Mouse (Mus musculus): Measurements from ENCODE around the gene Usp19. TPM values are rescaled to one million over a fixed set of nuclear protein-coding genes. Genes with fewer than 3 reads are reported as not detected.

Gene Usp19
- polyA plus RNA-seq, 1 experiment from 2014 or later = 49.5 TPM

- Histone ChIP-seq H3K9me3 (replicated peaks; ENCODE audit: control insufficient read depth, low read length) (no peaks in the 10 kb centered on the region), H3K9ac (ENCODE audit: low read length) (peak within 1 kb of the TSS; percentile 87), H3K27me3 (ENCODE audit: control insufficient read depth, insufficient read depth, low read length) (no peaks in the 10 kb centered on the region), H3K27ac (ENCODE audit: low read length) (peak within 1 kb of the TSS; percentile 79), H3K4me3 (replicated peaks; ENCODE audit: low read length) (peak within 1 kb of the TSS; percentile 68), H3K4me2 (ENCODE audit: low read depth, low read length) (peak within 1 kb of the TSS; percentile 68), H3K4me1 (ENCODE audit: control insufficient read depth, insufficient read depth, low read length) (peaks cover 14% of the 10 kb centered on the region; the same call in 1 of the 2 replicates), H3K36me3 (ENCODE audit: control insufficient read depth, insufficient read depth, low read length) (peaks cover 12% of the 10 kb centered on the region; the same call in 1 of the 2 replicates)
- 6% methylated on average over 10 of the region's 10 CpGs for WGBS
- peak; percentile 63; the same call in 1 of the 2 replicates for ATAC-seq (ENCODE audit: insufficient read depth, low FRiP score)
Observed at GRCm38 (mm10) chr9:108479721-108480351, 10.6 kb upstream of the Usp19 start, which contains the start of gene Lamb2. Lamb2 (plus strand) TSS chr9:108479736.

DNA sequence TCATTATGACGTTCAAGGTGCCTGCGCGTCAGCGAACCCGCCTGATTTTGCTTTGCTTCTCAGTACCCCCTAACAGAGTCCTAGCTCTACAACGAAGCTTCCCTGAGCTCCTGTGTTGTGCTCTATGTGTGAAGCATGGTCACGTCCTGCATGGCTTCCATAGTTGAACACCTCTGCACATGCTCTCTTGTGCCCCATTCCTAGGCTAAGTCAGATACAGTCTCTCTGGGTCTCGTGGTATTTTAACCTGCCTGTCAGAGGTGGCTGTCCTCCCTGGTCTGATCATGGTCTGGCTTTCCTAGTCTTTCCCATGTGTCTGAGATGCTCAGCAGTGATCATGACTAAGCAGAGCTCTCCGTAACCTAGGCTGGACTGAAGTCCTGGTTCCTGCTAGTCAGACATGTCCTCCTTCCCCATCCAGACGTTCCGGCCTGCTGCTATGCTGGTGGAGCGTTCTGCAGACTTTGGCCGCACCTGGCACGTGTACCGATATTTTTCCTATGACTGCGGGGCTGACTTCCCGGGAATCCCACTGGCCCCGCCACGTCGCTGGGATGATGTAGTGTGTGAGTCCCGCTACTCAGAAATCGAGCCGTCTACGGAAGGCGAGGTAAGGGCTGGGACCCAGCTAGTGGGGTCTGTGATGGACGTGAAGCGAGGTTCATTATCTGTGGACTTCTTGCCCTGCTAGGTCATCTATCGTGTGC, 9.4 kb upstream of the Usp19 start:
- Histone ChIP-seq H3K27ac (ENCODE audit: low read length) (no peak overlapping the region), H3K9me3 (replicated peaks; ENCODE audit: control insufficient read depth, low read length) (no peaks in the 10 kb centered on the region), H3K9ac (ENCODE audit: low read length) (peak overlapping the region; percentile 87), H3K4me3 (replicated peaks; ENCODE audit: low read length) (peak overlapping the region; percentile 68; the same call in 1 of the 2 replicates), H3K36me3 (ENCODE audit: control insufficient read depth, insufficient read depth, low read length) (peaks cover 24% of the 10 kb centered on the region; the same call in 1 of the 2 replicates), H3K4me1 (ENCODE audit: control insufficient read depth, insufficient read depth, low read length) (peaks cover 14% of the 10 kb centered on the region; the same call in 1 of the 2 replicates), H3K27me3 (ENCODE audit: control insufficient read depth, insufficient read depth, low read length) (no peaks in the 10 kb centered on the region), H3K4me2 (ENCODE audit: low read depth, low read length) (peak overlapping the region; percentile 68)
- no peak for ATAC-seq (ENCODE audit: insufficient read depth, low FRiP score)
- 89% methylated on average over 28 of the region's 28 CpGs for WGBS

DNA sequence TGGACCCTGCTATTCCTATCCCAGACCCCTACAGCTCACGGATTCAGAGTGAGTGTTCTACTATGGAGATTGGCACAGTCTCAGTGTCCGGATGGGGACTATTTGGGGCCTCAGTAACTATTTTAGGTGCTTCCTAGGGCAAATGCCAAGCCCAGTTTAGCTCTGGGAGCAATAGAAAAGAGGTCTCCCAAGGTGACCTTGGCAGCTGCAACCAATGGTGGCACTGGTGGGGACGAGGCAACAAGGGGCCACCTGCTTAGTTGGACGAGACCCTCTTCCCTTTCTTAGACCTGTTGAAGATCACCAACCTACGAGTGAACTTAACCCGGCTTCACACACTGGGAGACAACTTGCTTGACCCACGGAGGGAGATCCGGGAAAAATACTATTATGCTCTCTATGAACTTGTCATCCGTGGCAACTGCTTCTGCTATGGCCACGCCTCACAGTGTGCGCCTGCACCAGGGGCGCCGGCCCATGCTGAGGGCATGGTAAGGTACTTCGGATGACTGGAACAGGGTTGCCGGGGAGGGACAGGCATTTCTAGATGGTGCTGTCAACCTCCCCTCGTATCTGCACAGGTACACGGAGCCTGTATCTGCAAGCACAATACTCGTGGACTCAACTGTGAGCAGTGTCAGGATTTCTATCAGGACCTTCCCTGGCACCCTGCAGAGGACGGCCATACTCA, 8.7 kb upstream of the Usp19 start:
- peaks cover 29% of the 10 kb centered on the region; the same call in 1 of the 2 replicates for H3K36me3 ChIP-seq (ENCODE audit: control insufficient read depth, insufficient read depth, low read length)
- no peak for ATAC-seq (ENCODE audit: insufficient read depth, low FRiP score)
- no peaks in the 10 kb centered on the region for H3K27me3 ChIP-seq (ENCODE audit: control insufficient read depth, insufficient read depth, low read length)
- 89% methylated on average over 19 of the region's 19 CpGs for WGBS
- H3K9ac ChIP-seq (ENCODE audit: low read length) = peak overlapping the region; percentile 10; the same call in 1 of the 2 replicates
- no peaks in the 10 kb centered on the region for H3K9me3 ChIP-seq (replicated peaks; ENCODE audit: control insufficient read depth, low read length)
- peaks cover 14% of the 10 kb centered on the region; the same call in 1 of the 2 replicates for H3K4me1 ChIP-seq (ENCODE audit: control insufficient read depth, insufficient read depth, low read length)
- no peak overlapping the region for H3K4me2 ChIP-seq (ENCODE audit: low read depth, low read length)
- no peak overlapping the region for H3K4me3 ChIP-seq (replicated peaks; ENCODE audit: low read length)
- no peak overlapping the region for H3K27ac ChIP-seq (ENCODE audit: low read length)

DNA sequence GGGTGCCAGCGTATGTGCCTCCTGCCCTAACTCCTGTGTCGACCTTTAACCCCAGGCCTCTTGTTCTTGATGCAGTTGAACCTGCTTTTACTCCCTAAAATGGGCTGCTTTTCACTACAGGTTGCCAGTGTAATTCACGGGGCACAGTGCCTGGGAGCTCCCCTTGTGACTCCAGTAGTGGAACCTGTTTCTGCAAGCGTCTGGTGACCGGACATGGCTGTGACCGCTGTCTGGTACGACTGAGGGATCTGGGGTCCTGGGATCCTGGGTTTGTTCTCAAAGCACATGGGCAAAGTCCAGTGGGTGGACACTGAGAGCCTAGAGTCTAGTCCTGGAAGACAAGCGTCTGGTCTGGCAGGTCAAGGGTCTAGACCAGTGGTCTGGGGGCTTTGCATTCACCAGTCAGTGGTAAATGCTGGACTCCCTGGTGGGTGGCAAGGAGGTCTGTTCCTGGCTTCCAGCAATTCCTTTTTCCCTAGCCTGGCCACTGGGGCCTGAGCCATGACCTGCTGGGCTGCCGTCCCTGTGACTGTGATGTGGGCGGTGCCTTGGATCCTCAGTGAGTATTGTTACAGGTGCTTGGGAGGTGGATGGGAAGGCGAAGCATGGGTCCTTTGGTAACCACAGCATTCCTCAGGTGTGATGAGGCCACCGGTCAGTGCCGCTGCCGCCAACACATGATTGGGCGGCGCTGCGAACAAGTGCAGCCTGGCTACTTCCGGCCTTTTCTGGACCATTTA, 7.2 kb upstream of the Usp19 start:
- 95% methylated on average over 18 of the region's 18 CpGs for whole genome bisulfite sequencing
- Histone ChIP-seq H3K4me1 (ENCODE audit: control insufficient read depth, insufficient read depth, low read length) (peaks cover 14% of the 10 kb centered on the region; the same call in 1 of the 2 replicates), H3K4me3 (replicated peaks; ENCODE audit: low read length) (no peak overlapping the region), H3K27ac (ENCODE audit: low read length) (no peak overlapping the region), H3K27me3 (ENCODE audit: control insufficient read depth, insufficient read depth, low read length) (no peaks in the 10 kb centered on the region), H3K36me3 (ENCODE audit: control insufficient read depth, insufficient read depth, low read length) (peaks cover 36% of the 10 kb centered on the region), H3K4me2 (ENCODE audit: low read depth, low read length) (no peak overlapping the region), H3K9me3 (replicated peaks; ENCODE audit: control insufficient read depth, low read length) (no peaks in the 10 kb centered on the region), H3K9ac (ENCODE audit: low read length) (no peak overlapping the region)
- no peak for ATAC-seq (ENCODE audit: insufficient read depth, low FRiP score)

DNA sequence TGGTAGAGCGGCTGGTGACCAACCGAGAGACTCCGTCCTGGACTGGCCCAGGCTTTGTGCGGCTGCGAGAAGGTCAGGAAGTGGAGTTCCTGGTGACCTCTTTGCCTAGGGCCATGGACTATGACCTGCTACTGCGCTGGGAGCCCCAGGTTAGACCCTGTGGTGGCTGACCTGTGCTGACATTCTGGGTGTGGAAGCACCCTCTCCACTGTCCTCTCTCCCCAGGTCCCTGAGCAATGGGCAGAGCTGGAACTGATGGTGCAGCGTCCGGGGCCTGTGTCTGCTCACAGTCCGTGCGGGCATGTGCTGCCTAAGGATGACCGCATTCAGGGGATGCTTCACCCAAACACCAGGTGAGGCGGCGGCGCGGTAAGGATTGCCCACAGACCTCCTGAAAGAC, 6.4 kb upstream of the Usp19 start:
- no peak overlapping the region for H3K4me2 ChIP-seq (ENCODE audit: low read depth, low read length)
- no peaks in the 10 kb centered on the region for H3K9me3 ChIP-seq (replicated peaks; ENCODE audit: control insufficient read depth, low read length)
- H3K9ac ChIP-seq (ENCODE audit: low read length) = no peak overlapping the region
- ATAC-seq (ENCODE audit: insufficient read depth, low FRiP score) = no peak
- WGBS = 92% methylated on average over 15 of the region's 15 CpGs
- H3K27me3 ChIP-seq (ENCODE audit: control insufficient read depth, insufficient read depth, low read length) = no peaks in the 10 kb centered on the region
- no peak overlapping the region for H3K27ac ChIP-seq (ENCODE audit: low read length)
- H3K4me3 ChIP-seq (replicated peaks; ENCODE audit: low read length) = no peak overlapping the region
- H3K36me3 ChIP-seq (ENCODE audit: control insufficient read depth, insufficient read depth, low read length) = peaks cover 42% of the 10 kb centered on the region
- H3K4me1 ChIP-seq (ENCODE audit: control insufficient read depth, insufficient read depth, low read length) = peaks cover 13% of the 10 kb centered on the region; the same call in 1 of the 2 replicates

DNA sequence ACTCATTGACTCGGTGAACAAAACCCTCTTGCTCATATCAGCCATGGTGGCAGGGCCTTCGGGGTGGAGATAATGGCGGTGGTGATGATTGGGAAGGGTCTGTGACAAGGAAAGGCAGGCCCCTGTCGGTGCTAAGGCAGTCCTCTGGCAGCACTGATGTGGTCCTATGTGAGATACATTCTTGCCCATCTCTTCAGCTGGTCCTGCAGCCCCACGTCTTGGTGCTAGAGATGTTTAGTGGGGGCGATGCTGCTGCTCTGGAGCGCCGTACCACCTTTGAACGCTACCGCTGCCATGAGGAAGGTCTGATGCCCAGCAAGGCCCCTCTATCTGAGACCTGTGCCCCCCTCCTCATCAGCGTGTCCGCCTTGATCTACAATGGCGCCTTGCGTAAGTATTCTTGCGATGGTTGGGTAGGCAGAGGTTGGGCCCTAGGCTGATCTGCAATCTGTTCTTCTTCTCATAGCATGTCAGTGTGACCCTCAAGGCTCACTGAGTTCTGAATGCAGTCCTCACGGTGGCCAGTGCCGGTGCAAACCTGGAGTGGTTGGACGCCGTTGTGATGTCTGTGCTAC, 5.0 kb upstream of the Usp19 start:
- Histone ChIP-seq H3K27ac (ENCODE audit: low read length) (no peak overlapping the region), H3K4me2 (ENCODE audit: low read depth, low read length) (no peak overlapping the region), H3K27me3 (ENCODE audit: control insufficient read depth, insufficient read depth, low read length) (no peaks in the 10 kb centered on the region), H3K9me3 (replicated peaks; ENCODE audit: control insufficient read depth, low read length) (no peaks in the 10 kb centered on the region), H3K9ac (ENCODE audit: low read length) (no peak overlapping the region), H3K36me3 (ENCODE audit: control insufficient read depth, insufficient read depth, low read length) (peaks cover 42% of the 10 kb centered on the region), H3K4me1 (ENCODE audit: control insufficient read depth, insufficient read depth, low read length) (peaks cover 8% of the 10 kb centered on the region), H3K4me3 (replicated peaks; ENCODE audit: low read length) (no peak overlapping the region)
- ATAC-seq (ENCODE audit: insufficient read depth, low FRiP score) = no peak
- WGBS = 90% methylated on average over 19 of the region's 19 CpGs

DNA sequence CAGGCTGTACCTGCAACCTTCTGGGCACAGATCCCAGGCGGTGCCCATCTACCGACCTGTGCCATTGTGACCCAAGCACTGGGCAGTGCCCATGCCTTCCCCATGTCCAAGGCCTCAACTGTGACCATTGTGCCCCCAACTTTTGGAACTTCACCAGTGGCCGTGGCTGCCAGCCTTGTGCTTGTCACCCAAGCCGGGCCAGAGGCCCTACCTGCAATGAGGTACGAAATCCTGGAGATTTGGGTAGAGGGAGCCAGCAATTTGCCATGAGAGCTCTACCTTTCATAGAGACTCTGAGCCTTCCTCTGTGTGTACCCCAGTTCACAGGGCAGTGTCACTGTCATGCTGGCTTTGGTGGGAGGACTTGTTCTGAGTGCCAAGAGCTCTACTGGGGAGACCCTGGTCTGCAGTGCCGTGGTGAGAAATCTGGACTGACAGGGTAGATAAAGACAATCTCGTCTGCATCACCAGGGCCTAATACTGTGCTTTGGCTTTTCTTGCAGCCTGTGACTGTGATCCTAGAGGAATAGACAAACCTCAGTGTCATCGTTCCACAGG, 3.4 kb upstream of the Usp19 start:
- Histone ChIP-seq H3K4me3 (replicated peaks; ENCODE audit: low read length) (no peak overlapping the region), H3K9me3 (replicated peaks; ENCODE audit: control insufficient read depth, low read length) (no peaks in the 10 kb centered on the region), H3K36me3 (ENCODE audit: control insufficient read depth, insufficient read depth, low read length) (peaks cover 42% of the 10 kb centered on the region), H3K4me2 (ENCODE audit: low read depth, low read length) (no peak overlapping the region), H3K27me3 (ENCODE audit: control insufficient read depth, insufficient read depth, low read length) (no peaks in the 10 kb centered on the region), H3K27ac (ENCODE audit: low read length) (no peak overlapping the region), H3K4me1 (ENCODE audit: control insufficient read depth, insufficient read depth, low read length) (peaks cover 14% of the 10 kb centered on the region), H3K9ac (ENCODE audit: low read length) (no peak overlapping the region)
- 91% methylated on average over 8 of the region's 8 CpGs for WGBS
- no peak for ATAC-seq (ENCODE audit: insufficient read depth, low FRiP score)

DNA sequence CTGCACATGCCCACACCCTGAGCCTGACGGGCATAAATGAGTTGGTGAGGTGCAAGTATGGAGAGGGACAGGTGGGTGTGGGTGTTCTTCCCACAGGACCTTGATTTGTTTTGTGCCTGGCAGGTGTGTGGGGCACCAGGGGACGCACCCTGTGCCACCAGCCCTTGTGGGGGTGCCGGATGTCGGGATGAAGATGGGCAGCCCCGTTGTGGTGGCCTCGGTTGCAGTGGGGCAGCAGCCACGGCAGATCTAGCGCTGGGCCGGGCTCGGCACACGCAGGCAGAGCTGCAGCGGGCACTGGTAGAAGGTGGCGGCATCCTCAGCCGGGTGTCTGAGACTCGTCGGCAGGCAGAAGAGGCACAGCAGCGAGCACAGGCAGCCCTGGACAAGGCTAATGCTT, 2.0 kb upstream of the Usp19 start:
- no peak overlapping the region for H3K27ac ChIP-seq (ENCODE audit: low read length)
- peaks cover 50% of the 10 kb centered on the region for H3K36me3 ChIP-seq (ENCODE audit: control insufficient read depth, insufficient read depth, low read length)
- peaks cover 18% of the 10 kb centered on the region for H3K4me1 ChIP-seq (ENCODE audit: control insufficient read depth, insufficient read depth, low read length)
- H3K9ac ChIP-seq (ENCODE audit: low read length) = no peak overlapping the region
- no peak overlapping the region for H3K4me2 ChIP-seq (ENCODE audit: low read depth, low read length)
- H3K9me3 ChIP-seq (replicated peaks; ENCODE audit: control insufficient read depth, low read length) = no peaks in the 10 kb centered on the region
- H3K27me3 ChIP-seq (ENCODE audit: control insufficient read depth, insufficient read depth, low read length) = no peaks in the 10 kb centered on the region
- 95% methylated on average over 17 of the region's 17 CpGs for WGBS
- H3K4me3 ChIP-seq (replicated peaks; ENCODE audit: low read length) = no peak overlapping the region
- ATAC-seq (ENCODE audit: insufficient read depth, low FRiP score) = no peak

Measured in stomach, embryonic 16.5 days (tissue).